ENCODE assay signal across 23 mouse cellular contexts in the genomic region with DNA sequence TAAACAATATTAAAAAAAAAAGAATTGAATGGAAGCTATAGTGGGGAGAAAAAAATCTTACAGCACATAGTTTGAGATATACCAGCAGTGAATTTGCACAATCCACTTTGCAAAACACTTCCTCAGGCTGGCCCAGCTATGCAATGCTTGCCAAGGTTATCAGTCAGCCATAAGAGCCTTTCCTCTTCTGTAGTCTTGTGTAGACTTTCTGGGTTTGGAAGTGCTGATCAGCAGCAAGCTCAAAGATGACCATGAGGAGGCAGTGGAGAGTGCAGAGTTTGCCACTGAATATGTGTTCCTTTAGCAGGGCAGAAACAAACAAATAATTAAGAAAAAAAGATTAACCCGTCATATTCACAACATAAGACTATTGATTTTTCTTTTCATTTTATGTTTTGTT. TPM values are rescaled to one million over a fixed set of nuclear protein-coding genes. Genes with fewer than 3 reads are reported as not detected.
DNase-seq lines count a peak whose midpoint lies in the region; ATAC-seq and TF ChIP-seq lines count a peak whose summit lies in the region.
"Had no signal": no experiment of that assay in that cellular context is flagged by ENCODE, and none has a peak within 500 bp of the region (broad histone marks: within the 10 kb centered on the region; RNA-seq: fewer than 3 reads in every experiment).

No protein-coding gene starts in this region.

- H3K9ac ChIP-seq in heart, adult 2 months (ENCODE audit: low read depth, low read length), result no peak overlapping the region
- H3K9ac ChIP-seq in stomach, postnatal 0 days (ENCODE audit: low read length), result no peak overlapping the region
- H3K9ac ChIP-seq in neural tube, embryonic 15.5 days (replicated peaks), result no peak overlapping the region
- H3K9ac ChIP-seq: embryonic facial prominence, embryonic 13.5 days; forebrain, embryonic 12.5 days; heart, embryonic 13.5 days; hindbrain, embryonic 14.5 days; limb, embryonic 13.5 days; liver, embryonic 15.5 days; midbrain, embryonic 12.5 days had no signal

- no peak for TF ChIP-seq EP300 in heart, adult 2 months (IDR thresholded peaks at IDR 0.05; ENCODE audit: insufficient read depth, low read depth, low read length)
- no peak for TF ChIP-seq EP300 in stomach, postnatal 0 days (optimal IDR thresholded peaks at IDR 0.05)

- no peak overlapping the region for H3K27ac ChIP-seq in heart, adult 2 months
- no peak overlapping the region for H3K27ac ChIP-seq in left cerebral cortex, adult 2 months
- H3K27ac ChIP-seq in stomach, postnatal 0 days (replicated peaks), result no peak overlapping the region
- no peak overlapping the region for H3K27ac ChIP-seq in neural tube, embryonic 15.5 days (replicated peaks)
- H3K27ac ChIP-seq: embryonic facial prominence, embryonic 13.5 days; forebrain, embryonic 12.5 days; heart, embryonic 13.5 days; hindbrain, embryonic 14.5 days; limb, embryonic 13.5 days; liver, embryonic 15.5 days; midbrain, embryonic 12.5 days had no signal

- DNase-seq in heart, adult 2 months, result no peak
- DNase-seq in heart, postnatal 36 days, result no peak
- DNase-seq in left cerebral cortex, adult 2 months (ENCODE audit: extremely low spot score in 1 of 2, low spot score in 2 of 2), result no peak
- DNase-seq in left cerebral cortex, postnatal 25 days (ENCODE audit: low spot score in 2 of 2), result no peak
- DNase-seq in MEL-GATA-1-ER (ENCODE audit: extremely low read depth, low read depth), result peak; percentile 58
- no peak for DNase-seq in stomach, postnatal 0 days (ENCODE audit: low spot score)
- DNase-seq: adrenal gland, postnatal 10 days; cerebellum, adult 2 months; cerebellum, postnatal 25 days; embryo, embryonic 11 days; heart, adult 18-20 months; heart, postnatal 14 days had no signal

- H3K79me2 ChIP-seq in heart, adult 2 months (replicated peaks; ENCODE audit: control insufficient read depth, insufficient read depth, low read length), result peaks cover 6% of the 10 kb centered on the region

- WGBS in heart, adult 2 months, result 98% methylated on average over 1 of the region's 1 CpGs
- 96% methylated on average over 1 of the region's 1 CpGs for WGBS in stomach, postnatal 0 days
- WGBS in neural tube, embryonic 15.5 days, result 100% methylated on average over 1 of the region's 1 CpGs

- no peak overlapping the region for H3K4me2 ChIP-seq in stomach, postnatal 0 days (replicated peaks; ENCODE audit: low read depth)
- no peak overlapping the region for H3K4me2 ChIP-seq in neural tube, embryonic 15.5 days
- H3K4me2 ChIP-seq: embryonic facial prominence, embryonic 13.5 days; forebrain, embryonic 12.5 days; heart, embryonic 13.5 days; hindbrain, embryonic 14.5 days; limb, embryonic 13.5 days; liver, embryonic 15.5 days; midbrain, embryonic 12.5 days had no signal

- no peaks in the 10 kb centered on the region for H3K27me3 ChIP-seq in heart, adult 2 months (ENCODE audit: control insufficient read depth, insufficient read depth, low read length)
- no peaks in the 10 kb centered on the region for H3K27me3 ChIP-seq in stomach, postnatal 0 days (ENCODE audit: control insufficient read depth, insufficient read depth, low read length)
- H3K27me3 ChIP-seq in neural tube, embryonic 15.5 days (replicated peaks), result no peaks in the 10 kb centered on the region
- H3K27me3 ChIP-seq: embryonic facial prominence, embryonic 13.5 days; forebrain, embryonic 12.5 days; heart, embryonic 13.5 days; limb, embryonic 13.5 days; liver, embryonic 15.5 days; midbrain, embryonic 12.5 days had no signal

- no peak overlapping the region for H3K4me3 ChIP-seq in heart, adult 2 months
- no peak overlapping the region for H3K4me3 ChIP-seq in left cerebral cortex, adult 2 months
- H3K4me3 ChIP-seq in stomach, postnatal 0 days (ENCODE audit: low read depth, low read length), result no peak overlapping the region
- H3K4me3 ChIP-seq in neural tube, embryonic 15.5 days (replicated peaks), result no peak overlapping the region
- H3K4me3 ChIP-seq: embryonic facial prominence, embryonic 13.5 days; erythroblast, embryonic 14.5 days; forebrain, embryonic 12.5 days; heart, embryonic 13.5 days; limb, embryonic 13.5 days; liver, embryonic 15.5 days; midbrain, embryonic 12.5 days had no signal

- peaks cover 39% of the 10 kb centered on the region for H3K36me3 ChIP-seq in heart, adult 2 months (ENCODE audit: control insufficient read depth, insufficient read depth, low read length)
- no peaks in the 10 kb centered on the region for H3K36me3 ChIP-seq in stomach, postnatal 0 days (ENCODE audit: control insufficient read depth, insufficient read depth, low read length)
- no peaks in the 10 kb centered on the region for H3K36me3 ChIP-seq in neural tube, embryonic 15.5 days
- H3K36me3 ChIP-seq: embryonic facial prominence, embryonic 13.5 days; forebrain, embryonic 12.5 days; heart, embryonic 13.5 days; limb, embryonic 13.5 days; liver, embryonic 15.5 days; midbrain, embryonic 12.5 days had no signal

- no peak for ATAC-seq in stomach, postnatal 0 days (ENCODE audit: low FRiP score, low TSS enrichment)
- no peak for ATAC-seq in neural tube, embryonic 15.5 days (ENCODE audit: low FRiP score)
- ATAC-seq: activated CD4-positive, CD25-positive, alpha-beta regulatory T cell, adult 4 months; lung, postnatal 0 days had no signal

- peaks cover 22% of the 10 kb centered on the region for H3K4me1 ChIP-seq in heart, adult 2 months (ENCODE audit: control insufficient read depth, insufficient read depth, low read length)
- H3K4me1 ChIP-seq in stomach, postnatal 0 days (replicated peaks; ENCODE audit: control insufficient read depth, insufficient read depth), result no peaks in the 10 kb centered on the region
- H3K4me1 ChIP-seq in neural tube, embryonic 15.5 days, result no peaks in the 10 kb centered on the region
- H3K4me1 ChIP-seq: embryonic facial prominence, embryonic 13.5 days; forebrain, embryonic 12.5 days; limb, embryonic 13.5 days; midbrain, embryonic 12.5 days had no signal

- no peak for TF ChIP-seq POLR2A in heart, adult 2 months (IDR thresholded peaks at IDR 0.05; ENCODE audit: insufficient read depth, low read depth, low read length)

- no peaks in the 10 kb centered on the region for H3K9me3 ChIP-seq in stomach, postnatal 0 days (ENCODE audit: control insufficient read depth, low read length)
- no peaks in the 10 kb centered on the region for H3K9me3 ChIP-seq in neural tube, embryonic 15.5 days (replicated peaks)
- H3K9me3 ChIP-seq: embryonic facial prominence, embryonic 13.5 days; forebrain, embryonic 12.5 days; heart, embryonic 13.5 days; limb, embryonic 13.5 days; liver, embryonic 15.5 days; midbrain, embryonic 12.5 days had no signal

- TF ChIP-seq CTCF in heart, adult 2 months (IDR thresholded peaks at IDR 0.05), result peak; percentile 42
- TF ChIP-seq CTCF in left cerebral cortex, adult 2 months (IDR thresholded peaks at IDR 0.05), result peak; percentile 25
- TF ChIP-seq CTCF in stomach, postnatal 0 days (IDR thresholded peaks at IDR 0.05; ENCODE audit: low read depth), result peak; percentile 31

- intact Hi-C loops in heart, adult 2 months (cut with DNase I), result no loop called here
- intact Hi-C loops in heart, postnatal 36 days (cut with DNase I), result no loop called here
- intact Hi-C loops in left cerebral cortex, adult 2 months (cut with DNase I), result no loop called here
- intact Hi-C loops in left cerebral cortex, postnatal 25 days (cut with DNase I), result no loop called here

RNA-seq across cellular contexts. Expression of a gene that starts 50.4 kb away (rescaled TPM):
- total RNA-seq in heart, adult 2 months (2021), result 10 to 100 TPM; 73.6 to 92.6 TPM
- 86.5 and 172 TPM in 2 replicates for polyA plus RNA-seq in heart, adult 2 months (2012; rRNA removed)
- 100 to 1,000 TPM; 102 to 112 TPM for total RNA-seq in heart, postnatal 36 days (2021)
- 10 to 100 TPM; 57.8 to 66.1 TPM for total RNA-seq in left cerebral cortex, adult 2 months (2021)
- 10 to 100 TPM; 52.1 to 57.5 TPM for total RNA-seq in left cerebral cortex, postnatal 25 days (2021)
- polyA plus RNA-seq in stomach, postnatal 0 days (2015; fragmentation: Nextera tagmentation; extraction: Ambion mirVana), result 49.9 and 54.8 TPM in 2 replicates
- 29.4 and 39.4 TPM in 2 replicates for polyA plus RNA-seq in neural tube, embryonic 15.5 days (2015; fragmentation: Nextera tagmentation; extraction: Ambion mirVana)
